Mouse (Mus musculus) left cerebral cortex, adult 18-20 months (tissue): ENCODE results near the gene Gfod2. TPM values are rescaled to one million over a fixed set of nuclear protein-coding genes. Genes with fewer than 3 reads are reported as not detected.

Experiments used
- DNase-seq, 2 experiments: peaks; one replicate each; pipeline ENCODE4 v3.0.0; 2021 to 2022; ENCODE audit warnings: low spot score in 2 of 2, mixed read lengths in 1 of 2
- total RNA-seq, 2 experiments: library from RNA; stranded (reverse); gene quantifications; 2 replicates each; pipeline ENCODE4 v1.2.3; 2021

The Gfod2 gene
- total RNA-seq, 2 experiments from 2014 or later, result 23.4 to 23.5 TPM

GRCm38 (mm10) chr8:105704146-105704812 lies 54.2 kb downstream of the Gfod2 start:
- no peak for DNase-seq

- DNase-seq, result no peak
These were observed 55.6 kb downstream of the Gfod2 start for GRCm38 (mm10) chr8:105702731-105703415.

- DNase-seq, result no peak
These were observed 56.5 kb downstream of the Gfod2 start for GRCm38 (mm10) chr8:105702001-105702401.

GRCm38 (mm10) chr8:105700966-105701824 lies 57.3 kb downstream of the Gfod2 start, which contains the start of the genes Acd and Pard6a:
Gene Acd (minus strand): TSS chr8:105701102.
Gene Pard6a (plus strand): TSS chr8:105701148.
- peak; percentile 94 to 95 for DNase-seq

GRCm38 (mm10) chr8:105700566-105700965 lies 57.9 kb downstream of the Gfod2 start:
- peak; percentile 53 to 79 for DNase-seq

- DNase-seq, result no peak
These were observed 58.8 kb downstream of the Gfod2 start for GRCm38 (mm10) chr8:105699488-105700215.

- no peak for DNase-seq
These were observed 59.7 kb downstream of the Gfod2 start for GRCm38 (mm10) chr8:105698734-105699133.

GRCm38 (mm10) chr8:105697196-105697780 lies 61.2 kb downstream of the Gfod2 start:
- DNase-seq, result no peak

GRCm38 (mm10) chr8:105695080-105695780 lies 63.2 kb downstream of the Gfod2 start:
- DNase-seq, result no peak

GRCm38 (mm10) chr8:105694051-105694799 lies 64.2 kb downstream of the Gfod2 start:
- peak; percentile 41 to 51 for DNase-seq

- peak; percentile 75 to 86 for DNase-seq
These were observed 64.8 kb downstream of the Gfod2 start for GRCm38 (mm10) chr8:105693648-105694047.

- DNase-seq, result no peak
These were observed 65.8 kb downstream of the Gfod2 start for GRCm38 (mm10) chr8:105692449-105693182.

GRCm38 (mm10) chr8:105690978-105691377 lies 67.5 kb downstream of the Gfod2 start:
- no peak for DNase-seq

- no peak for DNase-seq
These were observed 68.5 kb downstream of the Gfod2 start for GRCm38 (mm10) chr8:105689983-105690360.

- no peak for DNase-seq
These were observed 69.0 kb downstream of the Gfod2 start for GRCm38 (mm10) chr8:105689256-105689982.

- DNase-seq, result no peak
These were observed 70.2 kb downstream of the Gfod2 start for GRCm38 (mm10) chr8:105688242-105688752.

- no peak for DNase-seq
These were observed 71.0 kb downstream of the Gfod2 start for GRCm38 (mm10) chr8:105687512-105687911.

- no peak for DNase-seq
These were observed 71.9 kb downstream of the Gfod2 start for GRCm38 (mm10) chr8:105686551-105686950.
